Mouse (Mus musculus) mature B cell (primary cell): ENCODE measurements around the gene Pde4c.

Experiments used
- in situ Hi-C: fragments of 300-500 bp; cut with MboI; formaldehyde crosslinking; loops from 2 replicates; pipeline ENCODE4 v1.14.3; 2019

The Pde4c gene

GRCm38 (mm10) chr8:70787941-70788667 is 64.6 kb downstream of the Pde4c start:
- in situ Hi-C loops: no loop called here

- in situ Hi-C loops: no loop called here
These were observed 65.5 kb downstream of the Pde4c start for GRCm38 (mm10) chr8:70789046-70789445.

- in situ Hi-C loops: no loop called here
These were observed 67.3 kb downstream of the Pde4c start for GRCm38 (mm10) chr8:70790846-70791245.

- in situ Hi-C loops: no loop called here
These were observed 67.8 kb downstream of the Pde4c start for GRCm38 (mm10) chr8:70791294-70791701.

GRCm38 (mm10) chr8:70791975-70792691 is 68.6 kb downstream of the Pde4c start:
- in situ Hi-C loops: no loop called here

GRCm38 (mm10) chr8:70792700-70793099 is 69.2 kb downstream of the Pde4c start:
- in situ Hi-C loops: no loop called here

- in situ Hi-C loops: no loop called here
These were observed 70.7 kb downstream of the Pde4c start for GRCm38 (mm10) chr8:70794215-70794614.

- in situ Hi-C loops: no loop called here
These were observed 71.8 kb downstream of the Pde4c start for GRCm38 (mm10) chr8:70795370-70795769.

GRCm38 (mm10) chr8:70796403-70797080 is 73.0 kb downstream of the Pde4c start:
- in situ Hi-C loops: no loop called here

- in situ Hi-C loops: no loop called here
These were observed 73.9 kb downstream of the Pde4c start for GRCm38 (mm10) chr8:70797081-70798070.

GRCm38 (mm10) chr8:70798281-70798680 is 74.8 kb downstream of the Pde4c start:
- in situ Hi-C loops: no loop called here

- in situ Hi-C loops: no loop called here
These were observed 77.1 kb downstream of the Pde4c start for GRCm38 (mm10) chr8:70800648-70801047.
